Mouse (Mus musculus): ENCODE results near the gene Sprr2k.

- TF ChIP-seq CTCF (IDR thresholded peaks at IDR 0.05 in 2 of 3, conservative IDR thresholded peaks at IDR 0.05 in 1 of 3; ENCODE audit: control insufficient read depth in 1 of 3, insufficient read depth in 1 of 3, low read depth in 2 of 3, low read length in 3 of 3, poor library complexity in 1 of 3, severe bottlenecking in 1 of 3) (no peak), POLR2A (IDR thresholded peaks at IDR 0.05; ENCODE audit: control insufficient read depth in 1 of 2, insufficient read depth in 1 of 2, low read depth in 1 of 2, low read length in 2 of 2, poor library complexity in 1 of 2) (no peak), KAT2A (conservative IDR thresholded peaks at IDR 0.05; ENCODE audit: low read depth, low read length) (no peak), POLR2AphosphoS2 (IDR thresholded peaks at IDR 0.05; ENCODE audit: low read length) (no peak), MAX (IDR thresholded peaks at IDR 0.05; ENCODE audit: low read length) (no peak), EP300 (IDR thresholded peaks at IDR 0.05; ENCODE audit: low read depth in 1 of 2, low read length in 2 of 2) (no peak), CHD1 (IDR thresholded peaks at IDR 0.05; ENCODE audit: low read depth, low read length) (no peak), ZNF384 (IDR thresholded peaks at IDR 0.05; ENCODE audit: low read depth, low read length) (no peak), MAZ (IDR thresholded peaks at IDR 0.05; ENCODE audit: low read depth, low read length) (no peak)
These were observed 7.8 kb downstream of the Sprr2k start for GRCm38 (mm10) chr3:92440177-92440576.

Data from MEL (cell line).